Mouse (Mus musculus): Measurements from ENCODE around the gene Fitm1. TPM values are rescaled to one million over a fixed set of nuclear protein-coding genes. Genes with fewer than 3 reads are reported as not detected.

Gene Fitm1
- polyA plus RNA-seq, 1 experiment from 2014 or later = 46.9 TPM

DNA sequence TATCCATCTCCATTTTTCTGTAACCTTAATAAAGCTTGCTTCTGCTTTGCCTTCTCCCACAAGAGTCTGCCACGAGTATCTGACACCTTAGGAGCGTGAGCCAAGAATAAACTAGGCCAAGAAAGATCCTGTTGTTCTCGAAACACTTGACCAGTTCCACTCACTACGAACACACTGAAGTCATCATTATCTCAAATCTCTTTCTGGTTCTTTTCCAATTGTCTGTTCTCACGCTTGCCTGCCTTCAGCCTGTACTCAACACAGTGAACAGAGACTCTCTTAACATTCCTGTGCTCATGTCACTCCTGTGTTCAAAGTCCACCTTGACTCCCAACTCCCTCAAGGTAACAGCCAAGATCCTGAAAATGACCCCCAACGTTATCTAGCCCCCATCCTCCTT is 37.9 kb downstream of the Fitm1 start:
- H3K9ac ChIP-seq (ENCODE audit: low read depth, low read length) = no peak overlapping the region
- no peak for ATAC-seq (ENCODE audit: low read depth)
- 63% methylated on average over 6 of the region's 6 CpGs for WGBS
- H3K27me3 ChIP-seq (replicated peaks; ENCODE audit: control insufficient read depth, insufficient read depth, low read length) = no peaks in the 10 kb centered on the region
- DNase-seq (ENCODE audit: low spot score) = peak; percentile 8
- peaks cover 18% of the 10 kb centered on the region for H3K36me3 ChIP-seq (ENCODE audit: control insufficient read depth, insufficient read depth, low read length)
- no peaks in the 10 kb centered on the region for H3K4me1 ChIP-seq (ENCODE audit: control insufficient read depth, insufficient read depth, low read length)
- no peak overlapping the region for H3K4me2 ChIP-seq (ENCODE audit: low read depth, low read length)
- H3K4me3 ChIP-seq (ENCODE audit: low read depth, low read length) = no peak overlapping the region
- H3K27ac ChIP-seq (replicated peaks; ENCODE audit: low read depth, low read length) = no peak overlapping the region
- H3K9me3 ChIP-seq (ENCODE audit: control insufficient read depth, low read length) = no peaks in the 10 kb centered on the region

GRCm38 (mm10) chr14:55614565-55615178 is 39.3 kb downstream of the Fitm1 start:
- Histone ChIP-seq H3K4me1 (ENCODE audit: control insufficient read depth, insufficient read depth, low read length) (peaks cover 4% of the 10 kb centered on the region; the same call in 1 of the 2 replicates), H3K27ac (replicated peaks; ENCODE audit: low read depth, low read length) (no peak overlapping the region), H3K9me3 (ENCODE audit: control insufficient read depth, low read length) (no peaks in the 10 kb centered on the region), H3K4me3 (ENCODE audit: low read depth, low read length) (no peak overlapping the region), H3K27me3 (replicated peaks; ENCODE audit: control insufficient read depth, insufficient read depth, low read length) (no peaks in the 10 kb centered on the region), H3K9ac (ENCODE audit: low read depth, low read length) (no peak overlapping the region), H3K36me3 (ENCODE audit: control insufficient read depth, insufficient read depth, low read length) (0 out of 2 replicates have a peak, but pooled peaks cover 5% of the 10 kb centered on the region), H3K4me2 (ENCODE audit: low read depth, low read length) (no peak overlapping the region)
- 73% methylated on average over 7 of the region's 7 CpGs for WGBS
- DNase-seq (ENCODE audit: low spot score) (no peak), ATAC-seq (ENCODE audit: low read depth) (no peak)

- no peak overlapping the region for H3K4me3 ChIP-seq (ENCODE audit: low read depth, low read length)
- peaks cover 4% of the 10 kb centered on the region; the same call in 1 of the 2 replicates for H3K4me1 ChIP-seq (ENCODE audit: control insufficient read depth, insufficient read depth, low read length)
- ATAC-seq (ENCODE audit: low read depth) = no peak
- H3K27me3 ChIP-seq (replicated peaks; ENCODE audit: control insufficient read depth, insufficient read depth, low read length) = no peaks in the 10 kb centered on the region
- 39% methylated on average over 2 of the region's 2 CpGs for WGBS
- no peaks in the 10 kb centered on the region for H3K36me3 ChIP-seq (ENCODE audit: control insufficient read depth, insufficient read depth, low read length)
- H3K27ac ChIP-seq (replicated peaks; ENCODE audit: low read depth, low read length) = no peak overlapping the region
- no peak overlapping the region for H3K9ac ChIP-seq (ENCODE audit: low read depth, low read length)
- no peak for DNase-seq (ENCODE audit: low spot score)
- H3K9me3 ChIP-seq (ENCODE audit: control insufficient read depth, low read length) = no peaks in the 10 kb centered on the region
- no peak overlapping the region for H3K4me2 ChIP-seq (ENCODE audit: low read depth, low read length)
Measured at GRCm38 (mm10) chr14:55615876-55616275, 40.5 kb downstream of the Fitm1 start.

DNA sequence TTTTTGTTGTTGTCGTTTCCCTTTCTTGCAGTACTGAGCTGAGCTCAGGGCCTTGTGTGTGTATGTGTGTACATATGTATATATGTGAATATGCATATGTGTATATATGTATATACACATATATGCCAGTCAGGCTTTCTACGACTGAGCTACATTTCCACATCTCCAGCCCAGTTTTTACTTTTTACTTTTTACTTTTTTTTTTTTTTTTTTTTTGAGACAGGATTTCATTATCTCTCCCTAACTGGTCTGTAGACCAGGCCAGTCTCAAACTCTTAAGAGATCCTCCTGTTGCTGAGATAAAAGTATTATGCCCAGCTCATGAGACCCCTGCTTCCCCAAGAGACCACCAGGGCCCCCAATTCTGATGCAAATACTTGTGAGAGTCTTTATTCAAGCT is 41.4 kb downstream of the Fitm1 start:
- ATAC-seq (ENCODE audit: low read depth) = no peak
- peaks cover 4% of the 10 kb centered on the region; the same call in 1 of the 2 replicates for H3K4me1 ChIP-seq (ENCODE audit: control insufficient read depth, insufficient read depth, low read length)
- DNase-seq (ENCODE audit: low spot score) = no peak
- no peaks in the 10 kb centered on the region for H3K9me3 ChIP-seq (ENCODE audit: control insufficient read depth, low read length)
- no peak overlapping the region for H3K9ac ChIP-seq (ENCODE audit: low read depth, low read length)
- no peak overlapping the region for H3K27ac ChIP-seq (replicated peaks; ENCODE audit: low read depth, low read length)
- no peaks in the 10 kb centered on the region for H3K27me3 ChIP-seq (replicated peaks; ENCODE audit: control insufficient read depth, insufficient read depth, low read length)
- H3K36me3 ChIP-seq (ENCODE audit: control insufficient read depth, insufficient read depth, low read length) = no peaks in the 10 kb centered on the region
- H3K4me3 ChIP-seq (ENCODE audit: low read depth, low read length) = no peak overlapping the region
- H3K4me2 ChIP-seq (ENCODE audit: low read depth, low read length) = no peak overlapping the region
- WGBS = 92% methylated on average over 2 of the region's 2 CpGs

GRCm38 (mm10) chr14:55617822-55618221 is 42.4 kb downstream of the Fitm1 start, which contains the start of gene Rec8:
Gene Rec8 (plus strand): TSS chr14:55618037.
- no peak within 1 kb of the TSS for H3K27ac ChIP-seq (replicated peaks; ENCODE audit: low read depth, low read length)
- no peaks in the 10 kb centered on the region for H3K36me3 ChIP-seq (ENCODE audit: control insufficient read depth, insufficient read depth, low read length)
- peak within 1 kb of the TSS; percentile 34 for H3K9ac ChIP-seq (ENCODE audit: low read depth, low read length)
- WGBS = 29% methylated on average over 18 of the region's 21 CpGs
- peak within 1 kb of the TSS; percentile 32 for H3K4me2 ChIP-seq (ENCODE audit: low read depth, low read length)
- DNase-seq (ENCODE audit: low spot score) (peak; percentile 69), ATAC-seq (ENCODE audit: low read depth) (peak; percentile 84)
- H3K9me3 ChIP-seq (ENCODE audit: control insufficient read depth, low read length) = no peaks in the 10 kb centered on the region
- peaks cover 4% of the 10 kb centered on the region; the same call in 1 of the 2 replicates for H3K4me1 ChIP-seq (ENCODE audit: control insufficient read depth, insufficient read depth, low read length)
- no peak within 1 kb of the TSS; the same call in 1 of the 2 replicates for H3K4me3 ChIP-seq (ENCODE audit: low read depth, low read length)
- H3K27me3 ChIP-seq (replicated peaks; ENCODE audit: control insufficient read depth, insufficient read depth, low read length) = no peaks in the 10 kb centered on the region

DNA sequence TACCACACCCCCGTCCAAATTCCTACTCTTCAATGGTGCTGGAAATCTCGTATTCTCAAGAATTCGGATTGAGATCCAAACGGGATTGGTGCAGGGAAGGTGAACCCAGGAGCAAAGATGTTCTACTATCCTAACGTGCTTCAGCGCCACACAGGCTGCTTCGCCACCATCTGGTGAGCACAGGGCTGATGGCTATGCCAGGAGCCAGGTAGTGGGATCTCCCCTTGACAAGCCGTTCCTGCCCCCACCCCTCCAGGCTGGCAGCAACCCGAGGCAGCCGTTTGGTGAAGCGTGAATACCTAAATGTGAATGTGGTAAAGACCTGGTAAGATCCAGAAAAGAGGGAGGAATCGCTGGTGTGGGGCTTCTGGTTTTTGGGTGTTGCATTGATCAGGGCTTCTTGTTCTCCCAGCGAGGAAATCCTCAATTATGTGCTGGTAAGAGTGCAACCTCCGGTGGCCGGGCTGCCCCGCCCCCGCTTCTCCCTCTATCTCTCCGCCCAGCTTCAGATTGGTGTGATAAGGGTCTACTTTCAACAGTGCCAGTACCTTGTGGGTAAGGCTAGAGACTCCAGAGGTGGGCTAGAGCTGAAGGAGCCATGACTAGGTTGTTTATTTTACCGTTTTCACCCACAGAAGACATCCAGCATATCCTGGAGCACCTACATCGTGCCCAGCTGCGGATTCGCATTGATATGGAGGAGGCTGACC is 43.2 kb downstream of the Fitm1 start:
- no peak for DNase-seq (ENCODE audit: low spot score)
- 38% methylated on average over 22 of the region's 22 CpGs for WGBS
- no peak overlapping the region for H3K27ac ChIP-seq (replicated peaks; ENCODE audit: low read depth, low read length)
- no peak for ATAC-seq (ENCODE audit: low read depth)
- peak overlapping the region; percentile 34 for H3K9ac ChIP-seq (ENCODE audit: low read depth, low read length)
- peak overlapping the region; percentile 32 for H3K4me2 ChIP-seq (ENCODE audit: low read depth, low read length)
- no peaks in the 10 kb centered on the region for H3K9me3 ChIP-seq (ENCODE audit: control insufficient read depth, low read length)
- no peak overlapping the region; the same call in 1 of the 2 replicates for H3K4me3 ChIP-seq (ENCODE audit: low read depth, low read length)
- H3K27me3 ChIP-seq (replicated peaks; ENCODE audit: control insufficient read depth, insufficient read depth, low read length) = no peaks in the 10 kb centered on the region
- peaks cover 3% of the 10 kb centered on the region; the same call in 1 of the 2 replicates for H3K36me3 ChIP-seq (ENCODE audit: control insufficient read depth, insufficient read depth, low read length)
- H3K4me1 ChIP-seq (ENCODE audit: control insufficient read depth, insufficient read depth, low read length) = peaks cover 4% of the 10 kb centered on the region; the same call in 1 of the 2 replicates

Other genes with a start within 250 kb of the Fitm1 start
- gene Dhrs4, start 96.9 kb upstream of the Fitm1 start, polyA plus RNA-seq (2014; fragmentation: Nextera tagmentation; extraction: Ambion mirVana) = 46.9 and 47.4 TPM in 2 replicates
- 3.4 and 3.9 TPM in 2 replicates for gene Carmil3, start 85.0 kb upstream of the Fitm1 start, polyA plus RNA-seq (2014; fragmentation: Nextera tagmentation; extraction: Ambion mirVana)
- gene Cpne6, start 65.2 kb upstream of the Fitm1 start, polyA plus RNA-seq (2014; fragmentation: Nextera tagmentation; extraction: Ambion mirVana) = 3.7 and 5.2 TPM in 2 replicates
- gene Nrl, start 50.6 kb upstream of the Fitm1 start, polyA plus RNA-seq (2014; fragmentation: Nextera tagmentation; extraction: Ambion mirVana) = not detected in 2 replicates
- gene Pck2, start 35.4 kb upstream of the Fitm1 start, polyA plus RNA-seq (2014; fragmentation: Nextera tagmentation; extraction: Ambion mirVana) = 28.1 and 32.7 TPM in 2 replicates
- gene Dcaf11, start 15.6 kb upstream of the Fitm1 start, polyA plus RNA-seq (2014; fragmentation: Nextera tagmentation; extraction: Ambion mirVana) = 55.1 and 57.7 TPM in 2 replicates
- 1.1 and 1.2 TPM in 2 replicates for gene A730061H03Rik, start 15.2 kb upstream of the Fitm1 start, polyA plus RNA-seq (2014; fragmentation: Nextera tagmentation; extraction: Ambion mirVana)
- gene Psme1, start 2.5 kb downstream of the Fitm1 start, polyA plus RNA-seq (2014; fragmentation: Nextera tagmentation; extraction: Ambion mirVana) = 119 and 123 TPM in 2 replicates
- 9.9 and 12.6 TPM in 2 replicates for gene Emc9, start 9.7 kb downstream of the Fitm1 start, polyA plus RNA-seq (2014; fragmentation: Nextera tagmentation; extraction: Ambion mirVana)
- gene Psme2, start 15.5 kb downstream of the Fitm1 start, polyA plus RNA-seq (2014; fragmentation: Nextera tagmentation; extraction: Ambion mirVana) = 249 TPM in 2 replicates
- 11.7 and 13.7 TPM in 2 replicates for gene Rnf31, start 16.1 kb downstream of the Fitm1 start, polyA plus RNA-seq (2014; fragmentation: Nextera tagmentation; extraction: Ambion mirVana)
- 10.8 and 12.1 TPM in 2 replicates for gene Irf9, start 28.0 kb downstream of the Fitm1 start, polyA plus RNA-seq (2014; fragmentation: Nextera tagmentation; extraction: Ambion mirVana)
- 2.0 and 2.3 TPM in 2 replicates for gene Rec8, start 42.4 kb downstream of the Fitm1 start, polyA plus RNA-seq (2014; fragmentation: Nextera tagmentation; extraction: Ambion mirVana)
- gene Ipo4, start 60.3 kb downstream of the Fitm1 start, polyA plus RNA-seq (2014; fragmentation: Nextera tagmentation; extraction: Ambion mirVana) = 127 and 134 TPM in 2 replicates
- gene Gm49378, start 62.3 kb downstream of the Fitm1 start, polyA plus RNA-seq (2014; fragmentation: Nextera tagmentation; extraction: Ambion mirVana) = 0.79 and 2.8 TPM in 2 replicates
- gene Tm9sf1, start 68.2 kb downstream of the Fitm1 start, polyA plus RNA-seq (2014; fragmentation: Nextera tagmentation; extraction: Ambion mirVana) = 106 and 108 TPM in 2 replicates
- gene Tssk4, start 74.6 kb downstream of the Fitm1 start, polyA plus RNA-seq (2014; fragmentation: Nextera tagmentation; extraction: Ambion mirVana) = 0.97 and 1.0 TPM in 2 replicates
- gene Mdp1, start 84.9 kb downstream of the Fitm1 start, polyA plus RNA-seq (2014; fragmentation: Nextera tagmentation; extraction: Ambion mirVana) = 42.6 and 48.3 TPM in 2 replicates
- 49.6 and 54.8 TPM in 2 replicates for gene Gmpr2, start 96.3 kb downstream of the Fitm1 start, polyA plus RNA-seq (2014; fragmentation: Nextera tagmentation; extraction: Ambion mirVana)
- 524 and 534 TPM in 2 replicates for gene Nedd8, start 96.5 kb downstream of the Fitm1 start, polyA plus RNA-seq (2014; fragmentation: Nextera tagmentation; extraction: Ambion mirVana)
- gene Tinf2, start 106.2 kb downstream of the Fitm1 start, polyA plus RNA-seq (2014; fragmentation: Nextera tagmentation; extraction: Ambion mirVana) = 32.2 and 36.2 TPM in 2 replicates
- gene Tgm1, start 138.3 kb downstream of the Fitm1 start, polyA plus RNA-seq (2014; fragmentation: Nextera tagmentation; extraction: Ambion mirVana) = 7.1 and 8.0 TPM in 2 replicates
- gene Rabggta, start 146.6 kb downstream of the Fitm1 start, polyA plus RNA-seq (2014; fragmentation: Nextera tagmentation; extraction: Ambion mirVana) = 20.7 and 20.9 TPM in 2 replicates
- gene Dhrs1, start 170.1 kb downstream of the Fitm1 start, polyA plus RNA-seq (2014; fragmentation: Nextera tagmentation; extraction: Ambion mirVana) = 76.5 and 83.8 TPM in 2 replicates
- 32.6 and 36.9 TPM in 2 replicates for gene Nop9, start 170.1 kb downstream of the Fitm1 start, polyA plus RNA-seq (2014; fragmentation: Nextera tagmentation; extraction: Ambion mirVana)
- gene Cideb, start 182.8 kb downstream of the Fitm1 start, polyA plus RNA-seq (2014; fragmentation: Nextera tagmentation; extraction: Ambion mirVana) = 0.33 and 0.59 TPM in 2 replicates
- 0.47 and 0.51 TPM in 2 replicates for gene Ltb4r2, start 185.8 kb downstream of the Fitm1 start, polyA plus RNA-seq (2014; fragmentation: Nextera tagmentation; extraction: Ambion mirVana)
- gene Ltb4r1, start 190.3 kb downstream of the Fitm1 start, polyA plus RNA-seq (2014; fragmentation: Nextera tagmentation; extraction: Ambion mirVana) = 0.24 and 0.56 TPM in 2 replicates
- gene Adcy4, start 208.5 kb downstream of the Fitm1 start, polyA plus RNA-seq (2014; fragmentation: Nextera tagmentation; extraction: Ambion mirVana) = 13.4 and 16.2 TPM in 2 replicates
- 32.0 and 35.3 TPM in 2 replicates for gene Ripk3, start 213.2 kb downstream of the Fitm1 start, polyA plus RNA-seq (2014; fragmentation: Nextera tagmentation; extraction: Ambion mirVana)
- gene Nfatc4, start 247.5 kb downstream of the Fitm1 start, polyA plus RNA-seq (2014; fragmentation: Nextera tagmentation; extraction: Ambion mirVana) = 56.5 and 74.7 TPM in 2 replicates